Comparison of ENCODE assay signal across 8 mouse cellular contexts in genomic region chr2:156432874-156433868, GRCm38 (mm10). TPM values are rescaled to one million over a fixed set of nuclear protein-coding genes. Genes with fewer than 3 reads are reported as not detected.
DNase-seq lines count a peak whose midpoint lies in the region; ATAC-seq lines count a peak whose summit lies in the region.

No protein-coding gene starts in this region.

- no peaks in the 10 kb centered on the region for H3K27me3 ChIP-seq in heart, embryonic 12.5 days (replicated peaks)
- no peaks in the 10 kb centered on the region for H3K27me3 ChIP-seq in embryonic facial prominence, embryonic 14.5 days (replicated peaks; ENCODE audit: control insufficient read depth, insufficient read depth, low read length)

- H3K9me3 ChIP-seq in heart, embryonic 12.5 days (replicated peaks) = no peaks in the 10 kb centered on the region
- H3K9me3 ChIP-seq in embryonic facial prominence, embryonic 14.5 days (ENCODE audit: control insufficient read depth, low read length) = no peaks in the 10 kb centered on the region

- H3K4me2 ChIP-seq in heart, embryonic 12.5 days = no peak overlapping the region
- H3K4me2 ChIP-seq in embryonic facial prominence, embryonic 14.5 days (ENCODE audit: low read depth, low read length) = no peak overlapping the region

- H3K27ac ChIP-seq in heart, embryonic 12.5 days (ENCODE audit: poor library complexity, severe bottlenecking) = peak overlapping the region; percentile 78
- H3K27ac ChIP-seq in embryonic facial prominence, embryonic 14.5 days (replicated peaks; ENCODE audit: low read depth, low read length) = 0 out of 2 replicates have a peak overlapping the region, but pooled peaks have one; percentile 28

- ATAC-seq in heart, embryonic 12.5 days (ENCODE audit: insufficient number of reproducible peaks, low FRiP score) = peak; percentile 40
- peak; percentile 36; the same call in 1 of the 2 replicates for ATAC-seq in embryonic facial prominence, embryonic 14.5 days (ENCODE audit: low read depth)

- no peak overlapping the region for H3K9ac ChIP-seq in heart, embryonic 12.5 days
- H3K9ac ChIP-seq in embryonic facial prominence, embryonic 14.5 days (ENCODE audit: low read depth, low read length) = no peak overlapping the region; the same call in 1 of the 2 replicates

- no peak for DNase-seq in heart, adult 11 months
- DNase-seq in embryonic facial prominence, embryonic 14.5 days (ENCODE audit: low spot score) = peak; percentile 62
- peak; percentile 91 for DNase-seq in kidney, postnatal 14 days
- DNase-seq in lung, postnatal 25 days (ENCODE audit: low spot score) = peak; percentile 63
- no peak for DNase-seq in cerebellum, adult 9-10 months
- DNase-seq in urinary bladder, postnatal 10 days (ENCODE audit: low spot score) = no peak
- no peak for DNase-seq in gastrocnemius, postnatal 10 days

- H3K4me3 ChIP-seq in heart, embryonic 12.5 days = no peak overlapping the region
- no peak overlapping the region for H3K4me3 ChIP-seq in embryonic facial prominence, embryonic 14.5 days (ENCODE audit: low read depth, low read length)

- no peaks in the 10 kb centered on the region for H3K36me3 ChIP-seq in heart, embryonic 12.5 days
- H3K36me3 ChIP-seq in embryonic facial prominence, embryonic 14.5 days (ENCODE audit: control insufficient read depth, insufficient read depth, low read length) = no peaks in the 10 kb centered on the region

- WGBS in heart, embryonic 12.5 days = 44% methylated on average over 9 of the region's 9 CpGs
- 43% methylated on average over 9 of the region's 9 CpGs for WGBS in embryonic facial prominence, embryonic 14.5 days

- H3K4me1 ChIP-seq in heart, embryonic 12.5 days (replicated peaks) = peaks cover 23% of the 10 kb centered on the region
- peaks cover 19% of the 10 kb centered on the region for H3K4me1 ChIP-seq in embryonic facial prominence, embryonic 14.5 days (ENCODE audit: control insufficient read depth, insufficient read depth, low read length)

RNA-seq across cellular contexts. Expression of gene Epb41l1, which starts 12.5 kb away (rescaled TPM):
- 1.2 and 1.4 TPM in 2 replicates for polyA plus RNA-seq in heart, embryonic 12.5 days (2016; fragmentation: Nextera tagmentation; extraction: Ambion mirVana)
- polyA plus RNA-seq in embryonic facial prominence, embryonic 14.5 days (2014; fragmentation: Nextera tagmentation; extraction: Ambion mirVana) = 4.0 and 4.7 TPM in 2 replicates
- total RNA-seq in gastrocnemius, postnatal 10 days (2021) = 10 to 100 TPM; 16.1 to 18.9 TPM

Comparison
In these comparisons a context has a peak if more than half of its experiments do, and no peak if none do; other contexts are left out.
1. DNase-seq: peak in embryonic facial prominence, embryonic 14.5 days (single experiment), kidney, postnatal 14 days (single experiment) and lung, postnatal 25 days (single experiment); none in heart, adult 11 months (single experiment), cerebellum, adult 9-10 months (single experiment), urinary bladder, postnatal 10 days (single experiment) and gastrocnemius, postnatal 10 days (single experiment).